Mouse (Mus musculus): ENCODE measurements around the gene Fam71e2. TPM values are rescaled to one million over a fixed set of nuclear protein-coding genes. Genes with fewer than 3 reads are reported as not detected.

The Fam71e2 gene
- polyA plus RNA-seq, 1 experiment from 2014 or later, result not detected

DNA sequence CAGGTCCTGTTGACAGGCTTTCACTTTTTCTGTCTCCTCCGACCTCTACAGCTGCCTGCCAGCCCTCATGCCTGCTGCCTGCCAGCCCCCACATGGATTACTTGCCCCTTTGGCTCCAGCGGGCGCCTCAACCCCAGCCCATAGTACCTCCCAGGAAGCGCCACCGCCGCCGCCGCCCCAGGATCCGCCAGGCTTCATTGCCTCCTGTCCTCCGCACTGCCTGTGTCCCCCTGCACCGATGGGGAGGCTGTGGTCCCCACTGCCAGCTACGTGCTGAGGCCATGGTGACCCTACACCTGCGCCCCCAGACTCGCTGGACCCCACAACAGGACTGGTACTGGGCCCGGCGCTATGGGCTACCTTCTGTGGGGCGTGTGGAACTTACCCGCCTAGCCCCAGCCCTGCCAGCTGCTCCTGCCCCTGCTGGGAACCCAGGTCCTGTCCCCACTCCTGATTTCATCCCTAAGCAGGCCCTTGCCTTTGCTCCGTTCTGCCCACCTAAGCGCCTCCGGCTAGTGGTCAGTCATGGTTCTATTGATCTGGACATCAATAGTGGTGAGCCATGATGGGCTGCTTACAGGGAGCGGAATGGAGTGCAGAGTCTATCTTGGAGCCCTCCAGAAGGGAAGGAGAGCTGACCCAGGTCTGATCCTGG, 24.6 kb downstream of the Fam71e2 start:
- WGBS (ENCODE audit: insufficient replicate concordance), result 78% methylated on average over 20 of the region's 22 CpGs
- Histone ChIP-seq H3K4me1 (ENCODE audit: control insufficient read depth, insufficient read depth, low read length) (peaks cover 18% of the 10 kb centered on the region), H3K36me3 (ENCODE audit: control insufficient read depth, insufficient read depth, low read length) (peaks cover 13% of the 10 kb centered on the region), H3K27ac (ENCODE audit: low read depth, low read length) (0 out of 2 replicates have a peak overlapping the region, but pooled peaks have one; percentile 71), H3K27me3 (ENCODE audit: control insufficient read depth, insufficient read depth, low read length) (no peaks in the 10 kb centered on the region), H3K4me2 (0 out of 2 replicates have a peak overlapping the region, but pooled peaks have one; percentile 20), H3K9ac (ENCODE audit: low read depth, low read length) (no peak overlapping the region), H3K9me3 (replicated peaks; ENCODE audit: control insufficient read depth, low read length) (no peaks in the 10 kb centered on the region), H3K4me3 (ENCODE audit: low read depth, low read length) (no peak overlapping the region)
- no peak for ATAC-seq (replicated peaks; ENCODE audit: insufficient number of reproducible peaks, low FRiP score, low TSS enrichment)

DNA sequence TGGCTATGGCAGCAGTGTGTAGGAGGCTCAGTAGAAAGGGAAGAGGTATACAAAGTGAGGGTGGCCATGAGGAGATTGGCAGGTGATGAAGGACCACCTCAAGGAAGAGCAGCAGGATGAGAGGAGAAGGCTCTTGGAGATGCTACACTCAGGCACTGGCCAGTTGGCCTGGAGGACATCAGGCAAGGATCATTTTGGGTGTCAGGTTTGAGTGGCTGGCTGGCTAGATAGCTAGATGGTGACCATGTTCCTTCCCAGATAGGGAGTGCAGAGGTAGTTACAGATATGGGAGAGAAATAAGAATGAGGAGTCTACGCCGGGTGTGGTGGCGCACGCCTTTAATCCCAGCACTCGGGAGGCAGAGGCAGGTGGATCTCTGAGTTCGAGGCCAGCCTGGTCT, 26.2 kb downstream of the Fam71e2 start:
- H3K27me3 ChIP-seq (ENCODE audit: control insufficient read depth, insufficient read depth, low read length), result no peaks in the 10 kb centered on the region
- ATAC-seq (replicated peaks; ENCODE audit: insufficient number of reproducible peaks, low FRiP score, low TSS enrichment), result no peak
- peaks cover 13% of the 10 kb centered on the region for H3K36me3 ChIP-seq (ENCODE audit: control insufficient read depth, insufficient read depth, low read length)
- 85% methylated on average over 5 of the region's 6 CpGs for WGBS (ENCODE audit: insufficient replicate concordance)
- H3K4me1 ChIP-seq (ENCODE audit: control insufficient read depth, insufficient read depth, low read length), result peaks cover 20% of the 10 kb centered on the region
- H3K4me2 ChIP-seq, result no peak overlapping the region
- H3K27ac ChIP-seq (ENCODE audit: low read depth, low read length), result no peak overlapping the region
- H3K4me3 ChIP-seq (ENCODE audit: low read depth, low read length), result no peak overlapping the region
- no peaks in the 10 kb centered on the region for H3K9me3 ChIP-seq (replicated peaks; ENCODE audit: control insufficient read depth, low read length)
- H3K9ac ChIP-seq (ENCODE audit: low read depth, low read length), result no peak overlapping the region

GRCm38 (mm10) chr7:4743354-4743753, 27.7 kb downstream of the Fam71e2 start:
- no peaks in the 10 kb centered on the region for H3K27me3 ChIP-seq (ENCODE audit: control insufficient read depth, insufficient read depth, low read length)
- 0 out of 2 replicates have a peak overlapping the region, but pooled peaks have one; percentile 3 for H3K9ac ChIP-seq (ENCODE audit: low read depth, low read length)
- WGBS (ENCODE audit: insufficient replicate concordance), result 49% methylated on average over 2 of the region's 2 CpGs
- H3K27ac ChIP-seq (ENCODE audit: low read depth, low read length), result no peak overlapping the region
- no peak for ATAC-seq (replicated peaks; ENCODE audit: insufficient number of reproducible peaks, low FRiP score, low TSS enrichment)
- H3K9me3 ChIP-seq (replicated peaks; ENCODE audit: control insufficient read depth, low read length), result no peaks in the 10 kb centered on the region
- 0 out of 2 replicates have a peak overlapping the region, but pooled peaks have one; percentile 22 for H3K4me2 ChIP-seq
- peaks cover 13% of the 10 kb centered on the region for H3K36me3 ChIP-seq (ENCODE audit: control insufficient read depth, insufficient read depth, low read length)
- no peak overlapping the region for H3K4me3 ChIP-seq (ENCODE audit: low read depth, low read length)
- H3K4me1 ChIP-seq (ENCODE audit: control insufficient read depth, insufficient read depth, low read length), result peaks cover 20% of the 10 kb centered on the region

- no peak for ATAC-seq (replicated peaks; ENCODE audit: insufficient number of reproducible peaks, low FRiP score, low TSS enrichment)
- Histone ChIP-seq H3K9ac (ENCODE audit: low read depth, low read length) (peak overlapping the region; percentile 34; the same call in 1 of the 2 replicates), H3K4me3 (ENCODE audit: low read depth, low read length) (no peak overlapping the region; the same call in 1 of the 2 replicates), H3K4me1 (ENCODE audit: control insufficient read depth, insufficient read depth, low read length) (peaks cover 20% of the 10 kb centered on the region), H3K27ac (ENCODE audit: low read depth, low read length) (no peak overlapping the region), H3K9me3 (replicated peaks; ENCODE audit: control insufficient read depth, low read length) (no peaks in the 10 kb centered on the region), H3K27me3 (ENCODE audit: control insufficient read depth, insufficient read depth, low read length) (no peaks in the 10 kb centered on the region), H3K36me3 (ENCODE audit: control insufficient read depth, insufficient read depth, low read length) (peaks cover 13% of the 10 kb centered on the region), H3K4me2 (peak overlapping the region; percentile 78; the same call in 1 of the 2 replicates)
- 84% methylated on average over 6 of the region's 6 CpGs for WGBS (ENCODE audit: insufficient replicate concordance)
Measured at GRCm38 (mm10) chr7:4742482-4742819, 28.7 kb downstream of the Fam71e2 start.

DNA sequence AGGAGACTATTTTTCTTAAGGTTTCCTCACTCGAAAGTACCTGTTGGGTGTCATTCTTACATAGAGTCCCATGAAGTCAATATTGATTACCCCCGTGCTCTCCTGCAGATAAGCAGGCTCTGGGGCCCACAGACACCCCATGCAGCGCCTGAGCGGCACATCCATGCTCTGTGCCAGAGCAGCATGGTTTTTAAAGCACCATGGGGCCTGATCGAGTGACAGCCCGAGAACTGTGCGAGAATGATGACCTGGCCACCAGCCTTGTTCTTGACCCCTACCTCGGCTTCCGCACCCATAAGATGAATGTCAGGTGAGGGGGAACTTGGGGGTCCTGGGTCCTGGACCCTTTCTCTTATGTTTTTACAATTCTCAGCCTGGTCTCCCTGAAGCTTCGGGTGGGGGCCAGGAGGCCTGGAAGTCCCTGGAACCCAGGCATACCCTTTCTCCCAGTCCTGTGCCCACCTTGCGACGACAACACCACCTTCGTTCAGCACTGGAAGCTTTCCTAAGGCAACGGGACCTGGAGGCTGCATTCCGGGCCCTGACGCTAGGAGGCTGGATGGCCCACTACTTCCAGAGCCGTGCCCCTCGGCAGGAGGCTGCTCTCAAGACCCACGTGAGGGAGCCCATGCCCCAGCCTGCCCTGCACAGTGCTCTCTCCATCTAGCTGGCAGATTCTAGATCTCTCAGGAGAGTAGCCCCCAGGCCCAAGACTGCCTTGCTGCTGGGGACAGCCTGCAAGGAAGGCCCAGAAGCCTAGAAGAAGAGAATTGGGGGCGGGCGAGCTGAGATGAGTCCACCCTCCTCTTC, 29.2 kb downstream of the Fam71e2 start:
- 79% methylated on average over 21 of the region's 21 CpGs for WGBS (ENCODE audit: insufficient replicate concordance)
- Histone ChIP-seq H3K27me3 (ENCODE audit: control insufficient read depth, insufficient read depth, low read length) (no peaks in the 10 kb centered on the region), H3K4me1 (ENCODE audit: control insufficient read depth, insufficient read depth, low read length) (peaks cover 20% of the 10 kb centered on the region), H3K9ac (ENCODE audit: low read depth, low read length) (peak overlapping the region; percentile 91), H3K36me3 (ENCODE audit: control insufficient read depth, insufficient read depth, low read length) (peaks cover 13% of the 10 kb centered on the region), H3K27ac (ENCODE audit: low read depth, low read length) (peak overlapping the region; percentile 93; the same call in 1 of the 2 replicates), H3K4me2 (peak overlapping the region; percentile 78), H3K9me3 (replicated peaks; ENCODE audit: control insufficient read depth, low read length) (no peaks in the 10 kb centered on the region), H3K4me3 (ENCODE audit: low read depth, low read length) (peak overlapping the region; percentile 86)
- ATAC-seq (replicated peaks; ENCODE audit: insufficient number of reproducible peaks, low FRiP score, low TSS enrichment), result no peak

DNA sequence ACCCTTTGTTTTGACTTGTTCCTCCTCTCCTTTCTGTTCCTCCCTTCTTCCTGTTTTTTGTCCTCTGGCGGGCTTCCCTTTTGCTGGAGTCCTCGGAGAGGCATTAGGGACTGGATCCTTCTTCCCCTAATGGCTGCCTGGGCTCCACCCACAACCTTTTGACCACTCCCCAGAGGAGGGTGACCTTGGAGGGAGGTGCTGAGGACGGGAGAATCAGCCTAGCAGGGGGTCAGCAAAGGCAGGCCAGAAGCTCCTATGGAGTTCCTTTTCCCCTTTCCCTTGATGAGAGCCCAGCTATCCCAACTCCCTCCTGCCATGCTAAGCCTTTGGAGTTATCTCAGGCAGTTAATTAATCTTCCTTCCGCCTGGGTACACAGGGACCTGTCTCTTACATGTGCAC, 30.0 kb downstream of the Fam71e2 start:
- Histone ChIP-seq H3K9ac (ENCODE audit: low read depth, low read length) (peak overlapping the region; percentile 91), H3K27ac (ENCODE audit: low read depth, low read length) (peak overlapping the region; percentile 93), H3K9me3 (replicated peaks; ENCODE audit: control insufficient read depth, low read length) (no peaks in the 10 kb centered on the region), H3K4me2 (peak overlapping the region; percentile 78), H3K4me3 (ENCODE audit: low read depth, low read length) (peak overlapping the region; percentile 86), H3K27me3 (ENCODE audit: control insufficient read depth, insufficient read depth, low read length) (no peaks in the 10 kb centered on the region), H3K36me3 (ENCODE audit: control insufficient read depth, insufficient read depth, low read length) (peaks cover 9% of the 10 kb centered on the region), H3K4me1 (ENCODE audit: control insufficient read depth, insufficient read depth, low read length) (peaks cover 20% of the 10 kb centered on the region)
- no peak for ATAC-seq (replicated peaks; ENCODE audit: insufficient number of reproducible peaks, low FRiP score, low TSS enrichment)
- 4% methylated on average over 4 of the region's 4 CpGs for WGBS (ENCODE audit: insufficient replicate concordance)

- Histone ChIP-seq H3K9ac (ENCODE audit: low read depth, low read length) (peak overlapping the region; percentile 91), H3K27me3 (ENCODE audit: control insufficient read depth, insufficient read depth, low read length) (no peaks in the 10 kb centered on the region), H3K4me1 (ENCODE audit: control insufficient read depth, insufficient read depth, low read length) (peaks cover 20% of the 10 kb centered on the region), H3K4me3 (ENCODE audit: low read depth, low read length) (peak overlapping the region; percentile 86), H3K9me3 (replicated peaks; ENCODE audit: control insufficient read depth, low read length) (no peaks in the 10 kb centered on the region), H3K36me3 (ENCODE audit: control insufficient read depth, insufficient read depth, low read length) (peaks cover 3% of the 10 kb centered on the region; the same call in 1 of the 2 replicates), H3K4me2 (peak overlapping the region; percentile 78), H3K27ac (ENCODE audit: low read depth, low read length) (peak overlapping the region; percentile 93)
- 0% methylated on average over 7 of the region's 14 CpGs for WGBS (ENCODE audit: insufficient replicate concordance)
- peak; percentile 7; the same call in 1 of the 2 replicates for ATAC-seq (replicated peaks; ENCODE audit: insufficient number of reproducible peaks, low FRiP score, low TSS enrichment)
Measured at GRCm38 (mm10) chr7:4740309-4740727, 30.8 kb downstream of the Fam71e2 start.

DNA sequence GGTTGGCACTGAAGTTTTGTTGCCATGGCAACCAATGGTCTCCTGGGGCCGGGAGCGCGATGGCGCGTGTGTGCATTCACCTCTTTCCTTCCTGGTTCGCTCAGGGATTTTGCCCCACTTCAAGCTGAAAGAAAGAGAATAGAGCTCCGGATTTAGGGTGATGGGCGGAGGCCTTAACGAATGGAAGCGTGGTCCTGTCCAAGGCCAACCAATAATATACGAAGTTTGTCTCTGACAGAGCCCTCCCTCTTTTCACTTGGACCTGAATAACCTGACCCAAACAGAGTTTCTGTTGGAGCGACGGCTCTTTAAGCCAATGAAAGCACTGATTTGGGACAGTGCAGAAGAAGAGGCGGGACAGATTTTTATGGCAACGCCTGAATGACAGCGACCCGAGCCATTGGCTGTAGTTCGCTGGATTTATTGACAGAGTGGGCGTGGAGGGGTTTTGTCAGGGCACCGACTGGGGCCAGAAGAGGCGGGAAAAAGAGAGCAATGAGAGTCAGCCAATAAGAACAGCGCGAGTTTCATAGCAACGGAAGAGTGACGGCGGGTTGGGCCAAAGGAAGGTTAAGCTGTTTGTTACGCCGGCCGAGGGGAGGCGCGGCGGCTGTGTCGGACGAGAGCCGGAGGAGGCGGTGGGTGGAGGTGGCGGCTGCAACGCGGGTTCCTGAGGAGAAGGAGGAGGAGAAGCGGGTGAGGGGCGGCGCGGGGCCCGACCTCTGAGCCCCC, 31.4 kb downstream of the Fam71e2 start, which contains the start of gene Kmt5c:
Kmt5c (plus strand) TSS at position 572 of the 732 bp plus-strand sequence.
- peak within 1 kb of the TSS; percentile 91 for H3K9ac ChIP-seq (ENCODE audit: low read depth, low read length)
- H3K4me2 ChIP-seq, result peak within 1 kb of the TSS; percentile 78
- peak within 1 kb of the TSS; percentile 86 for H3K4me3 ChIP-seq (ENCODE audit: low read depth, low read length)
- peak; percentile 94 for ATAC-seq (replicated peaks; ENCODE audit: insufficient number of reproducible peaks, low FRiP score, low TSS enrichment)
- 0 out of 2 replicates have a peak, but pooled peaks cover 3% of the 10 kb centered on the region for H3K36me3 ChIP-seq (ENCODE audit: control insufficient read depth, insufficient read depth, low read length)
- H3K4me1 ChIP-seq (ENCODE audit: control insufficient read depth, insufficient read depth, low read length), result peaks cover 20% of the 10 kb centered on the region
- WGBS (ENCODE audit: insufficient replicate concordance), result under 1% methylated on average over 38 of the region's 44 CpGs
- no peaks in the 10 kb centered on the region for H3K27me3 ChIP-seq (ENCODE audit: control insufficient read depth, insufficient read depth, low read length)
- peak within 1 kb of the TSS; percentile 93 for H3K27ac ChIP-seq (ENCODE audit: low read depth, low read length)
- H3K9me3 ChIP-seq (replicated peaks; ENCODE audit: control insufficient read depth, low read length), result no peaks in the 10 kb centered on the region
